Comparison of ENCODE assay signal across 8 mouse cellular contexts in genomic region chr1:119836479-119837015, GRCm38 (mm10). TPM values are rescaled to one million over a fixed set of nuclear protein-coding genes. Genes with fewer than 3 reads are reported as not detected.
DNase-seq lines count a peak whose midpoint lies in the region; ATAC-seq and TF ChIP-seq lines count a peak whose summit lies in the region.

No protein-coding gene starts in this region.

- under 1% methylated on average over 24 of the region's 31 CpGs for WGBS in heart, embryonic 12.5 days
- under 1% methylated on average over 31 of the region's 31 CpGs for WGBS in limb, embryonic 13.5 days
- WGBS in midbrain, embryonic 13.5 days = under 1% methylated on average over 20 of the region's 31 CpGs

- peak overlapping the region; percentile 78 for H3K4me3 ChIP-seq in heart, embryonic 12.5 days
- peak overlapping the region; percentile 84 for H3K4me3 ChIP-seq in limb, embryonic 13.5 days
- peak overlapping the region; percentile 82 for H3K4me3 ChIP-seq in midbrain, embryonic 13.5 days (replicated peaks)

- peaks cover 6% of the 10 kb centered on the region for H3K4me1 ChIP-seq in heart, embryonic 12.5 days (replicated peaks)
- H3K4me1 ChIP-seq in limb, embryonic 13.5 days = peaks cover 13% of the 10 kb centered on the region
- peaks cover 23% of the 10 kb centered on the region for H3K4me1 ChIP-seq in midbrain, embryonic 13.5 days (replicated peaks)

- peak overlapping the region; percentile 80 for H3K27ac ChIP-seq in heart, embryonic 12.5 days (ENCODE audit: poor library complexity, severe bottlenecking)
- H3K27ac ChIP-seq in limb, embryonic 13.5 days = peak overlapping the region; percentile 83
- peak overlapping the region; percentile 94 for H3K27ac ChIP-seq in midbrain, embryonic 13.5 days

- peak; percentile 18 for DNase-seq in gastrocnemius, adult 18-20 months (ENCODE audit: low spot score)
- no peak for DNase-seq in gastrocnemius, postnatal 25 days
- peak; percentile 68 for DNase-seq in 416B (ENCODE audit: low read depth)
- DNase-seq in brain, embryonic 14.5 days (ENCODE audit: low read depth) = peak; percentile 56
- peak; percentile 28 to 43 for DNase-seq in thymus, postnatal 10 days (ENCODE audit: low spot score in 2 of 2)

- no peak for TF ChIP-seq POLR2A in brain, embryonic 14.5 days (IDR thresholded peaks at IDR 0.05; ENCODE audit: borderline replicate concordance, extremely low read depth, insufficient read depth, insufficient read length, poor library complexity, severe bottlenecking)

- H3K4me2 ChIP-seq in heart, embryonic 12.5 days = peak overlapping the region; percentile 74
- peak overlapping the region; percentile 67 for H3K4me2 ChIP-seq in limb, embryonic 13.5 days (replicated peaks)
- peak overlapping the region; percentile 72 for H3K4me2 ChIP-seq in midbrain, embryonic 13.5 days (replicated peaks)

- peak overlapping the region; percentile 92 for H3K9ac ChIP-seq in heart, embryonic 12.5 days
- H3K9ac ChIP-seq in limb, embryonic 13.5 days = peak overlapping the region; percentile 88
- H3K9ac ChIP-seq in midbrain, embryonic 13.5 days (replicated peaks) = peak overlapping the region; percentile 92

- no peaks in the 10 kb centered on the region for H3K36me3 ChIP-seq in heart, embryonic 12.5 days
- no peaks in the 10 kb centered on the region for H3K36me3 ChIP-seq in limb, embryonic 13.5 days
- no peaks in the 10 kb centered on the region for H3K36me3 ChIP-seq in midbrain, embryonic 13.5 days

- H3K27me3 ChIP-seq in heart, embryonic 12.5 days (replicated peaks) = no peaks in the 10 kb centered on the region
- H3K27me3 ChIP-seq in limb, embryonic 13.5 days = no peaks in the 10 kb centered on the region
- H3K27me3 ChIP-seq in midbrain, embryonic 13.5 days = no peaks in the 10 kb centered on the region

- TF ChIP-seq CTCF in brain, embryonic 14.5 days (IDR thresholded peaks at IDR 0.05; ENCODE audit: borderline replicate concordance, extremely low read depth, insufficient read depth, insufficient read length) = no peak

- H3K9me3 ChIP-seq in heart, embryonic 12.5 days (replicated peaks) = no peaks in the 10 kb centered on the region
- H3K9me3 ChIP-seq in limb, embryonic 13.5 days = no peaks in the 10 kb centered on the region
- no peaks in the 10 kb centered on the region for H3K9me3 ChIP-seq in midbrain, embryonic 13.5 days

- peak; percentile 12 for ATAC-seq in heart, embryonic 12.5 days (ENCODE audit: insufficient number of reproducible peaks, low FRiP score)
- ATAC-seq in limb, embryonic 13.5 days (ENCODE audit: low FRiP score, low read depth) = no peak
- no peak; the same call in 1 of the 2 replicates for ATAC-seq in midbrain, embryonic 13.5 days

RNA-seq across cellular contexts. Expression of gene Ptpn4, which starts 0.9 kb away (rescaled TPM):
- 10 to 100 TPM; 28.4 to 35.2 TPM for total RNA-seq in gastrocnemius, adult 18-20 months (2021)
- total RNA-seq in gastrocnemius, postnatal 25 days (2021) = 10 to 100 TPM; 21.2 to 42.4 TPM
- 13.2 and 13.3 TPM in 2 replicates for polyA plus RNA-seq in brain, embryonic 14.5 days (2012; rRNA removed)
- 6.4 and 7.5 TPM in 2 replicates for polyA plus RNA-seq in heart, embryonic 12.5 days (2016; fragmentation: Nextera tagmentation; extraction: Ambion mirVana)
- 3.9 and 5.0 TPM in 2 replicates for polyA plus RNA-seq in limb, embryonic 13.5 days (2015; fragmentation: Nextera tagmentation; extraction: Ambion mirVana)
- polyA plus RNA-seq in midbrain, embryonic 13.5 days (2015; fragmentation: Nextera tagmentation; extraction: Ambion mirVana) = 10.6 and 11.8 TPM in 2 replicates
